Mouse (Mus musculus) heart, embryonic 14.5 days (tissue): ENCODE data around the gene Gab2. TPM values are rescaled to one million over a fixed set of nuclear protein-coding genes. Genes with fewer than 3 reads are reported as not detected.

Experiments
- ATAC-seq: fragments of 200-750 bp; cut with Nextera tagmentation; 2 replicates; pipeline ENCODE4 v1.8.0; 2017; ENCODE audit warnings: low read depth, moderate TSS enrichment; ENCODE audit not compliant: insufficient number of reproducible peaks, insufficient read depth, low FRiP score
- H3K27ac ChIP-seq, 2 experiments: fragments of 200-500 bp in 1 of 2; fragments of 300-500 bp in 1 of 2; sonication (generic) in 1 of 2; replicated peaks in 1 of 2; 2 replicates each; pipeline ENCODE4 v1.5.1; 2012 to 2014; ENCODE audit warnings: low read depth in 2 of 2, low read length in 2 of 2, control low read depth in 1 of 2, mild to moderate bottlenecking in 1 of 2, mixed read lengths in 1 of 2; ENCODE audit not compliant: control insufficient read depth in 1 of 2, insufficient read depth in 1 of 2
- H3K27me3 ChIP-seq: fragments of 300-500 bp; sonication (generic); 2 replicates; pipeline ENCODE4 v1.6.1; 2014; ENCODE audit warnings: mild to moderate bottlenecking, low read length, control low read depth; ENCODE audit not compliant: control insufficient read depth, insufficient read depth
- H3K36me3 ChIP-seq: fragments of 300-500 bp; sonication (generic); 2 replicates; pipeline ENCODE4 v1.6.1; 2014; ENCODE audit warnings: mild to moderate bottlenecking, control low read depth, low read length, mixed read lengths; ENCODE audit not compliant: control insufficient read depth, insufficient read depth
- H3K4me1 ChIP-seq, 2 experiments: fragments of 200-500 bp in 1 of 2; fragments of 300-500 bp in 1 of 2; sonication (generic) in 1 of 2; 2 replicates each; pipeline ENCODE4 v1.6.1; 2012 to 2014; ENCODE audit warnings: low read length in 2 of 2, control low read depth in 1 of 2, mixed read lengths in 1 of 2; ENCODE audit not compliant: control insufficient read depth in 2 of 2, insufficient read depth in 2 of 2
- H3K4me2 ChIP-seq: fragments of 300-500 bp; sonication (generic); 2 replicates; pipeline ENCODE4 v1.6.1; 2014; ENCODE audit warnings: mild to moderate bottlenecking, low read length
- H3K4me3 ChIP-seq, 2 experiments: fragments of 200-500 bp in 1 of 2; fragments of 300-500 bp in 1 of 2; sonication (generic) in 1 of 2; 2 replicates each; pipeline ENCODE4 v1.5.1; 2012 to 2014; ENCODE audit warnings: low read length in 2 of 2, mild to moderate bottlenecking in 2 of 2, control low read depth in 1 of 2, low read depth in 1 of 2, moderate library complexity in 1 of 2; ENCODE audit not compliant: control insufficient read depth in 1 of 2, insufficient read depth in 1 of 2
- H3K9ac ChIP-seq: fragments of 300-500 bp; sonication (generic); 2 replicates; pipeline ENCODE4 v1.6.1; 2014; ENCODE audit warnings: mild to moderate bottlenecking, low read length
- H3K9me3 ChIP-seq: fragments of 300-500 bp; sonication (generic); 2 replicates; pipeline ENCODE4 v1.6.1; 2016; ENCODE audit warnings: low read length, control low read depth; ENCODE audit not compliant: control insufficient read depth
- WGBS: fragments of 180-500 bp; shearing (Covaris S2); extraction: QIAGEN DNeasy Blood & Tissue Kit; methylation state at CpG from one replicate; pipeline ENCODE4 v1.1.7; 2014; 5-methylcytosine and 5-hydroxymethylcytosine counted together
- polyA plus RNA-seq: library from polyadenylated mRNA; unstranded; fragments of >200 nt; fragmentation: Nextera tagmentation; extraction: Ambion mirVana; gene quantifications from 2 replicates; pipeline ENCODE4 v1.2.1, GENCODE M21; 2014

Gene Gab2
- polyA plus RNA-seq, 1 experiment from 2014 or later: 8.8 TPM

DNA sequence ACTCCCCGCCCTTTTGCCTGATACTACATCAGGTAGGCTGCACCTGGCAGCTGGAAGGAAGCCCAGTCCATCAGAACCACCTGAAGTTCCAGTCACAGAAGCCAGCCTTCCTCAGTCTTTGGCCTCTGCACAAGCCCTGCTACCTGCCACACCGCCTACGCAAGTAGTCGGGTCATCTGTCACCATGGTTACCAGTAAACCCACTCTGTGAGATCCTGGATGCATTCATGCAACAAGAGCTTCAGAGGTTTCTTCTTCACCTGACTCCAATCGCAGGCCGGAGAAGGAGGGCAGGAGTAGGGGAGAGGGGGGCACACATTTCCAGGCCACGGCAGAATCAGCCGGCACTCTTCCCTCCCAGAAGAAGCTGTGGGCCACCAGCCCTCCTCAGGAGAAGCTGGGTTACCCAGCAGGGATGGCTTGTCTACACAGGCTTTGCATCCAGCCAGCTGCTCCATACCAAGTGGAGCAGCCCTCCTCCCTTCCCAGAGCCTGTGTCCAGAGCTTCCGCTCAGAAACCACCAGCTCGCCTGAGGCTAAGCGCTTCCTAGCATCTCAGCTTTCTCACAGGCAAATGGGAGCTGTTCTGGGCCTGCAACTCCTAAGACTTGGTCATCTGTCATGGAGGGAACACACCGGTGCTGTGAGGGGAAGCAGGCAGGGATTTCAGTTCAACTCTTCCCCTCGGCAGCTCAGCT, 247.7 kb downstream of the Gab2 start:
- 80% methylated on average over 13 of the region's 13 CpGs for WGBS
- Histone ChIP-seq H3K4me3 (no peak overlapping the region), H3K4me1 (peaks cover 11 to 12% of the 10 kb centered on the region in 2 experiments), H3K27me3 (peaks cover 35% of the 10 kb centered on the region), H3K4me2 (no peak overlapping the region), H3K36me3 (no peaks in the 10 kb centered on the region), H3K9ac (no peak overlapping the region), H3K27ac (no peak overlapping the region), H3K9me3 (no peaks in the 10 kb centered on the region)
- no peak for ATAC-seq

GRCm38 (mm10) chr7:97329676-97330075, 248.3 kb downstream of the Gab2 start:
- no peak overlapping the region for H3K27ac ChIP-seq
- H3K4me3 ChIP-seq: no peak overlapping the region
- no peak overlapping the region for H3K4me2 ChIP-seq
- H3K27me3 ChIP-seq: peaks cover 29% of the 10 kb centered on the region
- H3K9ac ChIP-seq: no peak overlapping the region
- peaks cover 11 to 12% of the 10 kb centered on the region in 2 experiments for H3K4me1 ChIP-seq
- ATAC-seq: no peak
- H3K36me3 ChIP-seq: no peaks in the 10 kb centered on the region
- no peaks in the 10 kb centered on the region for H3K9me3 ChIP-seq
- 81% methylated on average over 3 of the region's 3 CpGs for WGBS

- H3K36me3 ChIP-seq: no peaks in the 10 kb centered on the region
- H3K4me2 ChIP-seq: peak overlapping the region; percentile 65
- H3K9ac ChIP-seq: peak overlapping the region; percentile 74
- WGBS: 58% methylated on average over 11 of the region's 11 CpGs
- H3K27ac ChIP-seq: no peak overlapping the region
- ATAC-seq: no peak
- peak overlapping the region; percentile 72 to 75 for H3K4me3 ChIP-seq
- H3K9me3 ChIP-seq: no peaks in the 10 kb centered on the region
- H3K4me1 ChIP-seq: peaks cover 11 to 12% of the 10 kb centered on the region in 2 experiments
- peaks cover 14% of the 10 kb centered on the region for H3K27me3 ChIP-seq
Observed at GRCm38 (mm10) chr7:97330931-97331645, 249.7 kb downstream of the Gab2 start.

- Histone ChIP-seq H3K4me1 (peaks cover 11 to 12% of the 10 kb centered on the region in 2 experiments), H3K27me3 (peaks cover 5% of the 10 kb centered on the region; the same call in 1 of the 2 replicates), H3K36me3 (no peaks in the 10 kb centered on the region), H3K4me2 (peak within 1 kb of the TSS; percentile 89), H3K27ac (0 out of 4 replicates have a peak within 1 kb of the TSS, but pooled peaks of 1 of the 2 experiments have one; percentile 22), H3K9me3 (no peaks in the 10 kb centered on the region), H3K4me3 (peak within 1 kb of the TSS; percentile 72 to 86), H3K9ac (peak within 1 kb of the TSS; percentile 83)
- peak; percentile 98 for ATAC-seq
- under 1% methylated on average over 68 of the region's 68 CpGs for WGBS
Observed at GRCm38 (mm10) chr7:97331726-97332666, 250.6 kb downstream of the Gab2 start, which contains the start of the genes Usp35 and Kctd21. Gene Usp35 (minus strand): TSS chr7:97332020. Gene Kctd21 (plus strand): TSS chr7:97332327.

GRCm38 (mm10) chr7:97332667-97333041, 251.3 kb downstream of the Gab2 start:
- peak overlapping the region; percentile 83 for H3K9ac ChIP-seq
- no peaks in the 10 kb centered on the region for H3K9me3 ChIP-seq
- ATAC-seq: no peak; the same call in 1 of the 2 replicates
- H3K4me3 ChIP-seq: peak overlapping the region; percentile 72 to 86
- H3K36me3 ChIP-seq: no peaks in the 10 kb centered on the region
- 0 out of 4 replicates have a peak overlapping the region, but pooled peaks of 1 of the 2 experiments have one; percentile 22 for H3K27ac ChIP-seq
- peak overlapping the region; percentile 89 for H3K4me2 ChIP-seq
- peaks cover 11 to 12% of the 10 kb centered on the region in 2 experiments for H3K4me1 ChIP-seq
- 4% methylated on average over 9 of the region's 9 CpGs for WGBS
- H3K27me3 ChIP-seq: no peaks in the 10 kb centered on the region

DNA sequence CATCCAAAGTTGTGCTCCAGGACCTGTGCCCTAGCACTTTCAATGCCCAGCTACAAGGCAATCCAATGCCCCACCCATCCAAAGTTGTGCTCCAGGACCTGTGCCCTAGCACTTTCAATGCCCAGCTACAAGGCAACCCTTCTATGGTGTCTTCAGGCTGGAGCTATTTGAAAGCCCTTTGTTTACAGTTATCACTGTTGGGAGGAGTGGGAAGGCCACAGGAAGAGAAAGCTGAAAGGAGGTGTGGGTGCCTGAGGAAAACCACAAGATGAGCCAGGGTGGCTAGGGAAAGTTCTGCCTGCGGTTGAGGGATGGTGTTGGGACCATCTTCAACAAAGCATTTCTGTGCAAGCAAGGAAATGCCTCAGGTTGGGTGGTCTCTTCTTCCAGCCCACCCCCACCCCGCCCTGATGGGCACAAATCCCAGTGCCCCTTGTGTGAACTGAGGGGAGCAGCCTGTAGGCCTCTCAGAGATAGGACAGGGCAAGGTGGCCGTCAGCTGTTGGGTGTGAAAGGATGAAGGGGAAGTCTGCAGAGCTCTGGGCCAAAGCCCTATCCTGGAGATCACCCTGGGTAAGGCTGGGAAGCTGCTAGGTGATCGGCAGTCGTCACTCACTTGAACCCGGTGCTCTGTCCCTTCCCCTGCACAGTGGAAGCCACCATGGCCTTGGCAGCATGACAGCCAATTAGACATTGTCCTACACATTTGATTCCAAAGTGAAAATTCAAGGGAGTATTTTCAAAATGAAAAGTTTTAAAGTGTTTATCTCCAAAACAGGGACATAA, 251.9 kb downstream of the Gab2 start:
- no peak for ATAC-seq
- no peaks in the 10 kb centered on the region for H3K9me3 ChIP-seq
- WGBS: 71% methylated on average over 6 of the region's 6 CpGs
- H3K36me3 ChIP-seq: no peaks in the 10 kb centered on the region
- H3K4me3 ChIP-seq: peak overlapping the region in 1 of 2 experiments; percentile 72; a peak in 1 of 4 replicates
- no peak overlapping the region for H3K9ac ChIP-seq
- no peak overlapping the region for H3K27ac ChIP-seq
- no peaks in the 10 kb centered on the region for H3K27me3 ChIP-seq
- peaks cover 11 to 18% of the 10 kb centered on the region in 2 experiments for H3K4me1 ChIP-seq
- H3K4me2 ChIP-seq: peak overlapping the region; percentile 89
